Mouse (Mus musculus): ENCODE results near the gene Acox3. TPM values are rescaled to one million over a fixed set of nuclear protein-coding genes. Genes with fewer than 3 reads are reported as not detected.

Gene Acox3
- polyA plus RNA-seq, 1 experiment from 2014 or later, result 15.5 TPM

DNA sequence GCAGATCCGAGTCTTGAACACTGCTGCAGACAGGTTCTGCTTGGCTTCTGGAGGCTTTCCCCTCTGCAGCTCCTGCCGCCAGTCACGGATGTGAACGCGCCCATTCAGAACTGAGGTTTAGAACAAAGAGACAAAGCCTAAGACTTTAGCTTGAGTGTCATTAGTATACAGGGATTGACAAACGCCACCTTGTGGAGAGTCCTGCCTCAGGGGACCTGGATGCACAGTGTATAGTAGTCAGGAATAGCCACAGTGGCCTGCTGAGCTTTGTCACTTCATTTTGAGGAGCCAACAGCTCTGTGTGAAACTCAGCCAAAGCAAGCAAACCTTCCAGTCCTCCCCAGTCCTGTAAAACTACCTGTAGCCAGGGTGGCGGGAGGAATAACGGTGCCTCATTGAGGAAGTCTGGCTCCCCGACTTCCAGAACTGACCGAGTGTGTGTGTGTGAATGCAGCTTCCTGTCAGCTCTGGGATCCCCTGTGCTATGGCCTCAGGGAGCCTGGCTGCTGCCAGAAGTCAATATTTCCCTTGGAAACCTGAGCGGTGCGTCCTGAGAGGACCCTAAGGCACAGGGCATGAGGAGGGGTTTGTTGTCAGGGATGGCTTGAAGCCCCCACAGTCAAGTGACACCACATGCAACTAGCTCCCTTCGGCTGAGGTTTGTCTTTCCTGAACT lies 24.8 kb upstream of the Acox3 start:
- no peak overlapping the region for H3K9ac ChIP-seq (replicated peaks)
- no peaks in the 10 kb centered on the region for H3K9me3 ChIP-seq
- H3K36me3 ChIP-seq, result peaks cover 48% of the 10 kb centered on the region
- H3K4me2 ChIP-seq (replicated peaks), result no peak overlapping the region
- no peak overlapping the region for H3K27ac ChIP-seq (replicated peaks)
- WGBS, result 58% methylated on average over 13 of the region's 13 CpGs
- H3K27me3 ChIP-seq, result no peaks in the 10 kb centered on the region
- no peak for ATAC-seq (replicated peaks)
- no peak overlapping the region for H3K4me3 ChIP-seq
- no peaks in the 10 kb centered on the region for H3K4me1 ChIP-seq

DNA sequence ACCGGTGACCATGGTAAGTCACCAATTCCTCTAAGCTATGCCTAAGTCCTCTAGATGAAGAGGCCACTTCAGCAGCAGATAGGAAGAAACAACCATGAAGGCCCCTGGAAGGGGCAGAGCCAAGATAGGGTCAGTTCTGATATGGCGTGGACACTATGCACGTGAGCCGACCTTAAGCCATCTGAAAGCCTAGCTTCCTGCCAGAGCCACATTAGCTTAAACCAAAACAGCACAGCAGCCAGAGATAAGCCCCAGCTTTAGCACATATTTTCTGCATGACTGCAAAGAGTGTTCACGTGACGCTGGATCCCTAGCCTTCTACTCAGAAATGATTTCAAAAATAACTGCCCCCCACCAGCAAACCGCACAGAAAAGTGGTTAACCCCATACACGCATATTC lies 23.4 kb upstream of the Acox3 start:
- Histone ChIP-seq H3K9me3 (no peaks in the 10 kb centered on the region), H3K9ac (replicated peaks) (no peak overlapping the region), H3K4me2 (replicated peaks) (no peak overlapping the region), H3K27ac (replicated peaks) (no peak overlapping the region), H3K27me3 (no peaks in the 10 kb centered on the region), H3K4me3 (no peak overlapping the region), H3K4me1 (no peaks in the 10 kb centered on the region), H3K36me3 (peaks cover 58% of the 10 kb centered on the region)
- ATAC-seq (replicated peaks), result no peak
- WGBS, result 86% methylated on average over 8 of the region's 8 CpGs

DNA sequence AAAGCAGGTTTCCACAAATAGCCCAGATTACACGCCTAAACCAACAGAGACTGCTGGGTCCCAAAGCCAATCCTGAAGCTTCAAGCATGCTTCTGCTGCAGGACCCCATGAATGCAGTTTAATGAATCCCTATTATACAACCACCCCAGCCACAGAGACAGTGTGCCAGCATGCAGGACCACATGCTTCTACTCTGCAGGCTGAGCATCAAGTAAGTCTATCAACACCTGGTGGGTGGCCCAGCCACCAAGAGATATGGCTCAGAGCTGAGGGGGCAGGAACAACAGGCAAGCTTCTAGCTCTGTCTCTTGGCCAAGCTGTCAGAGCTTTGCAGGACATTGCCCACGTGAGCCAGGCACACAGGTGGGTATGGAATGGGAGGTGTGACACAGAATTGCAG lies 20.2 kb upstream of the Acox3 start:
- no peaks in the 10 kb centered on the region for H3K4me1 ChIP-seq
- peaks cover 54% of the 10 kb centered on the region for H3K36me3 ChIP-seq
- 93% methylated on average over 2 of the region's 2 CpGs for WGBS
- no peaks in the 10 kb centered on the region for H3K27me3 ChIP-seq
- H3K4me2 ChIP-seq (replicated peaks), result no peak overlapping the region
- no peak for ATAC-seq (replicated peaks)
- H3K4me3 ChIP-seq, result no peak overlapping the region
- no peak overlapping the region for H3K9ac ChIP-seq (replicated peaks)
- H3K27ac ChIP-seq (replicated peaks), result no peak overlapping the region
- H3K9me3 ChIP-seq, result no peaks in the 10 kb centered on the region

DNA sequence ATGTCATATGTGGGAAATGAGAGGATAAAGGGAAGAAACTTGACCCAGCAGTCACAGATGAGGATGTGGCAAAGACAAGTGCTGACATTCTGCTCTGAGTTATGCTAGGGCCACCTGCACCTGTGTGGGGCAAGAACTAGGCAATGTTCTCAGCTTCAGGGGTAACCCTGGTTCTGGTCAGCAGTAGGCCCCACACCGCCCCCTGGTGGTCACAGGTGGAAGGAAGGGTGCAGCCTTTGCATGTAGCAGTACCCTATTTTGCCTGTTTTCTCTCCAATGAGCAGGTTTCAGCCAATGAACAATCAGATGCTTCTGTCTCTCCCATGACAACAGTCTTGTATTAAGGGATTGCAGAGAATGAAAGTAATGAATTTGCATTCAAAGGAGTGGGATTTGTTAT lies 19.4 kb upstream of the Acox3 start:
- Histone ChIP-seq H3K4me2 (replicated peaks) (no peak overlapping the region), H3K9ac (replicated peaks) (no peak overlapping the region), H3K27ac (replicated peaks) (no peak overlapping the region), H3K4me1 (no peaks in the 10 kb centered on the region), H3K9me3 (no peaks in the 10 kb centered on the region), H3K27me3 (no peaks in the 10 kb centered on the region), H3K36me3 (peaks cover 61% of the 10 kb centered on the region), H3K4me3 (no peak overlapping the region)
- WGBS, result 0% methylated on average over 1 of the region's 1 CpGs
- ATAC-seq (replicated peaks), result no peak

DNA sequence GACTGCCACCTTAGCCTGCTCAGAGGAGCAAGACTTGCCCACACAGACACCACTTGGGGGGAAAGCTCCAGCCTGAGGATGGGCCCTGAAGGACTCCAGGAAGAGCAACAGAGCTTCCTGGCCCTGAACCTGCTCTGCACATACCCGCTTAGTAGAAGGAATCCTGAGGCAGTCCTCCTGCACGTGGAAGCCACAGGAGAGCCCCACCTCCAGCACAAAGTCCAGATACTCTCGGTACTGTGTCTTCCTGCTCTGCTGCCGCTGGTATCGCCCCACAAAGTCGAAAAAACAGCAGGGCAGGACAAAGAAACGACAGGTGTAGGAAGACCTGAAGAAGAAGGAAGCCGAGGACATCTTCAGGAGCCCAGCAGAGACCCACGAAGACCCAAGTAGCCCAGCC lies 17.6 kb upstream of the Acox3 start:
- Histone ChIP-seq H3K9me3 (no peaks in the 10 kb centered on the region), H3K4me1 (no peaks in the 10 kb centered on the region), H3K27me3 (no peaks in the 10 kb centered on the region), H3K4me2 (replicated peaks) (no peak overlapping the region), H3K4me3 (no peak overlapping the region), H3K27ac (replicated peaks) (no peak overlapping the region), H3K9ac (replicated peaks) (no peak overlapping the region), H3K36me3 (peaks cover 67% of the 10 kb centered on the region)
- WGBS, result 91% methylated on average over 9 of the region's 9 CpGs
- no peak for ATAC-seq (replicated peaks)

DNA sequence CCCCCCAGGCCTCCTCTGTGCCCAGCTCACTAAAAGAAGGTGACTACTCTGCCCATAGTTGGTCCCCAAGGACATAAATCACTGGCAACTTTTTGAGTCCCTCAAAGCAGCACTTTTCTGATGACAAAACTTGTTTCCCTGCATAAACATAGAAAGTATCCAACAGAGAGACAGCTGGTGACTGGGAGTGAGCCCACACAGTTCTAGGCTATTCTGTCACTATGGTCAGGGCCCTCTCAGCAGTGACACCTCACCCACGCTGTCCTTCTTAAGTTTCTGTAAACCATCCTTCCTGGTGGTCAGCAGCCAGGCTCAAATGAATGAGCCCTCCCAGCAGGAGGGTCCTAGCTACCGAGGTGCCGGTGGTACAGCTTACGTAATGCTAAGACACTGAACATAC lies 16.2 kb upstream of the Acox3 start:
- 89% methylated on average over 4 of the region's 4 CpGs for WGBS
- no peaks in the 10 kb centered on the region for H3K27me3 ChIP-seq
- ATAC-seq (replicated peaks), result no peak
- H3K9ac ChIP-seq (replicated peaks), result no peak overlapping the region
- peaks cover 74% of the 10 kb centered on the region for H3K36me3 ChIP-seq
- H3K27ac ChIP-seq (replicated peaks), result no peak overlapping the region
- no peaks in the 10 kb centered on the region for H3K9me3 ChIP-seq
- H3K4me3 ChIP-seq, result no peak overlapping the region
- H3K4me2 ChIP-seq (replicated peaks), result no peak overlapping the region
- no peaks in the 10 kb centered on the region for H3K4me1 ChIP-seq

DNA sequence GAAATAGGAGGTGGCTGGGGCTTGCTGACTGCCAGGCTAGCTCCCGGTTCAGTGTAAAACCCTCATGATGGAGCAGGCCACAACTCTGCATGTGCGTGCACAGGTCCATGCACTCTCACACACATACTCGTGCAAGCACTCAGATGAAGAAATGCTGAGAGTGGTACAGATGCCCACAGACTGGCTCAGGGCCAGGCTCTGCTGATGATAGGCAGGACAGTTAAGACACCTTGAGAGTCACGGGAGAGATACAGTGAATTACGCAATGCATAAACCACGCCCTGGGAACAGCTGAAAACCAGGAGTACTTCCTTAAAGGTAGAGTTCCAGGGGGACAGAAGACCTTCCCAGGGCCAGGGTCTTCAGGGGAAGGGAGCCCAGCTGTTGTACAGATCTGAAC lies 11.3 kb upstream of the Acox3 start:
- peaks cover 47% of the 10 kb centered on the region for H3K36me3 ChIP-seq
- 91% methylated on average over 6 of the region's 6 CpGs for WGBS

DNA sequence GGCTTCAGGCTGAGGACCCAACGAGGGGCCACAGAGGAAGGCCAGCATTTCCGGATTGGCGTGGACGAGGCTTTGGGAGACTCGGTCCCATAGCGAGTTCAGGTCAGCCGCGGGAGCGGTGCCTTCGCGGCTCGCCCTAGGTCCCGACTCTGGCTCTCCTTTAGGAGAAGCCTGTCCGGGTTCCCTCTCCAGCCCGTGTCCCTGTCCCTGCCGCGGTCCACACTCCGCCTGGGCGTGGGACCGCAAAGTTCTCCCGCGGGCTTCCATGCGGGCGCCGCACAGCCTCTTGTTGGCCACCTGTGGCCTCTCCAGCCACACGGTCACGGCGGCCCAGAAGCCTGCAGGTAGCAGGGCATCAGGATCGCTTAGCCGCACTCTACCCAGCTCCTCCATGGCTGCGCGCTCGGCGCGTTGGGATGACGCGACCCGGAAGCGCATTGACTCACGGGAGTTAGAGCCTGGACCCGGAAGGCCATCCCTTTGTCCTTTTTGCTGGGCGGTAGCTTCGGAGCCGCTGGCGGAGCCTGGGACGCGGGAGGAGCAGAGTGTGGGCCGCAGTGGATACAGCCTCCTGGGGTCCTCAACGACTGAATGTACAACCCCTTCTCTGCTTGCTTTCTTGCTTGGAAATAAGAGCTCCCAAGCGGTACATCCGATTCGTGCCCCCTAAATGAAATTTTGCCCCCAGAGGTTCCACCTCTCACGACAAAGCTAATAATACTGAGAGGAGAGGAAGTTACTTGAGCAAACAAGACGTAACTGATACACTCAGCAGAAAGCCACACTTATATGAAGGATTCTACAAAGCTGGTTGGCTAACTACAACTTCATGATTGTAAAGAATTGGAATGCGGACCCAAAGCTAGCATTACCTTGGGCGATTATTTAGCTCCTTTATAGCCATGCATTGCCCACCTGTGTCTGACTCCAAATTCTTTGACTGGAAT lies 7.9 kb upstream of the Acox3 start, which contains the start of gene Trmt44:
Gene Trmt44, minus strand, starts transcription at position 418 of the 947 bp plus-strand sequence.
- WGBS, result 3% methylated on average over 56 of the region's 56 CpGs
- H3K9me3 ChIP-seq, result no peaks in the 10 kb centered on the region
- peak within 1 kb of the TSS; percentile 89 for H3K4me3 ChIP-seq

More for the DNA sequence above, 11.3 kb upstream of the Acox3 start:
- no peak for ATAC-seq (replicated peaks)
- H3K4me1 ChIP-seq, result peaks cover 16% of the 10 kb centered on the region
- no peaks in the 10 kb centered on the region for H3K9me3 ChIP-seq
- H3K4me3 ChIP-seq, result no peak overlapping the region
- no peaks in the 10 kb centered on the region for H3K27me3 ChIP-seq
- no peak overlapping the region for H3K4me2 ChIP-seq (replicated peaks)
- no peak overlapping the region for H3K27ac ChIP-seq (replicated peaks)
- H3K9ac ChIP-seq (replicated peaks), result no peak overlapping the region

DNA sequence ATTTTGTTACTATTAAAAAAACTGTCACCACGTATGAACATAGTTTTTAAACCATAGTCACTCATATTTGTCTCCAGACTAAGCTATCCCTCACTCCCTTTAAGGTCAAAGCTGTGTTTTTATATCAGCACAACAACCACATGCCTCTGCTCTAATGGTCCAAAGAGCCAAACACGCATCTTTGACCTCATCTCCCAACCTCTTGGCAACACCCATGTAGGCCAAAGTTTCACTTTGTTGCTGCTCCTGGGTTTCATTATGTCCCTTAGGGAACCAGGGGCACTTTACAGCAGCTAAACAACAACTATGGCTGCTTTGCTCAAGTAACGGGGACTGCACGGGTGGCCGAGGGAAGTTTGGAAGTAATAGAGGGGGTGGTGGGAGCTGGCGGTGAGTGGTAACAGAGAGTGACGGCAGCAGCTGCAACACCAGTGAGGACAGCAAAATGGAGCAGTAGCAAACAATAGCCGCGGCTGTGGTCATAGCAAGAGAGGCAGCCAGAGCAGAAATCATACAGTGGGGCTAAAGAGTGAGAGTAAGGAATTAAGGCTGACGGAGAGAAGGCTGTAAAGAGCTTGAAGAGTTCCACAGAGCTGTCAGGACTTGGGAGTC lies 6.3 kb upstream of the Acox3 start:
- WGBS, result 90% methylated on average over 10 of the region's 10 CpGs
- no peak for ATAC-seq (replicated peaks)
- Histone ChIP-seq H3K4me3 (no peak overlapping the region), H3K9ac (replicated peaks) (no peak overlapping the region), H3K4me2 (replicated peaks) (no peak overlapping the region), H3K27me3 (0 out of 2 replicates have a peak, but pooled peaks cover 6% of the 10 kb centered on the region), H3K36me3 (peaks cover 8% of the 10 kb centered on the region), H3K4me1 (peaks cover 16% of the 10 kb centered on the region), H3K9me3 (no peaks in the 10 kb centered on the region), H3K27ac (replicated peaks) (no peak overlapping the region)

More for the DNA sequence above, 7.9 kb upstream of the Acox3 start, which contains the start of gene Trmt44:
- peaks cover 24% of the 10 kb centered on the region for H3K36me3 ChIP-seq
- H3K27me3 ChIP-seq, result 0 out of 2 replicates have a peak, but pooled peaks cover 6% of the 10 kb centered on the region
- peak within 1 kb of the TSS; percentile 89 for H3K27ac ChIP-seq (replicated peaks)
- H3K9ac ChIP-seq (replicated peaks), result peak within 1 kb of the TSS; percentile 75
- H3K4me2 ChIP-seq (replicated peaks), result peak within 1 kb of the TSS; percentile 92
- peak; percentile 97 for ATAC-seq (replicated peaks)
- peaks cover 16% of the 10 kb centered on the region for H3K4me1 ChIP-seq

DNA sequence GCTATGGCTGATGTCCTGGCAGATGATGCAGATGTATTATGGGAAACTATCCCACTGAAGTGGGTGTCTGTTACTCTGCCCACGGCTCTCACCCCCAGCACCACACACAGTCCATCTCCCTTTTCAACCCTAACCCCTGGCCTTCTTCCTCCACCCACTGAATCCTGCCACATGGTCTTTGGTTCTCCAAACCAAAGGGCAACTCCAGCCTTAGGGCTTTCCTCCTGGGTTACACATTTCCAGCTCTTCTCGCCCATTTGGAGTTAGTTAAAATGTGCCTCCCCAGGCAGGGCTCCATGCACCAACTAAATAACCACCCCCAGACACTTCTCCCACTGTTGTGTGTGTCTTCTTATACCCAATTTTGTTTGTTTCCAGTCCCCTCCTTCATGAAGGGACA lies 4.4 kb upstream of the Acox3 start:
- Histone ChIP-seq H3K27ac (replicated peaks) (no peak overlapping the region), H3K36me3 (no peaks in the 10 kb centered on the region), H3K9me3 (no peaks in the 10 kb centered on the region), H3K4me1 (peaks cover 26% of the 10 kb centered on the region), H3K4me2 (replicated peaks) (no peak overlapping the region), H3K9ac (replicated peaks) (no peak overlapping the region), H3K27me3 (0 out of 2 replicates have a peak, but pooled peaks cover 6% of the 10 kb centered on the region), H3K4me3 (no peak overlapping the region)
- WGBS, result 67% methylated on average over 2 of the region's 2 CpGs
- ATAC-seq (replicated peaks), result no peak

DNA sequence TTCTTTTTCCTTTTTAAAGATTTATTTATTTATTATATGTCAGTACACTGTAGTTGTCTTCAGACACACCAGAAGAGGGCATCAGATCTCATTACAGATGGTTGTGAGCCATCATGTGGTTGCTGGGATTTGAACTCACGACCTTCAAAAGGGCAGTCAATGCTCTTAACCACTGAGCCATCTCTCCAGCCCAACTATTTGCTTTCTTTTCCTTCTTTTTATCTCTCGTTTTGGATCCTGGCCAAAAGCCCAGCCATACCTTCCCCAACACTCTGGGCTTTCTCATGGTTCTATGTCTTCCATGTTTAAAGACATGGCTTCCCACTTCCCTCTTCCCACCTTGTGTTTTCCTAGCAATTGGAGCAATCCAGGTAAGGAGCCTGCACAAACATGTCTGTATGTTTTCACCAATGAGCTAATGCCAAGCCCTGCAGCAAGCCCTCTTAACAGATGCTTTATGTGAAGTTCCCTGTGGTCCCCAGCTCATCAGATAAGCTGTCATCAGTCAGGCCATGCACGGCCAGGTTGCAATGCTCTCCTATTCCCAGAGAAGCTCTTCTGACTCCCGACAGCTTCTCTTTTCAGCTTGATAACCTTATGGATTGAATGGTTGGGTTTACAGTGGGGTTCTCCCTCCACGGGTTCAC lies 3.5 kb upstream of the Acox3 start:
- Histone ChIP-seq H3K4me1 (peaks cover 24% of the 10 kb centered on the region), H3K36me3 (no peaks in the 10 kb centered on the region), H3K27me3 (0 out of 2 replicates have a peak, but pooled peaks cover 6% of the 10 kb centered on the region), H3K9me3 (no peaks in the 10 kb centered on the region), H3K4me2 (replicated peaks) (no peak overlapping the region), H3K27ac (replicated peaks) (no peak overlapping the region), H3K9ac (replicated peaks) (no peak overlapping the region), H3K4me3 (no peak overlapping the region)
- WGBS, result 58% methylated on average over 5 of the region's 5 CpGs
- ATAC-seq (replicated peaks), result no peak

Data from forebrain, embryonic 15.5 days (tissue).